ENCODE assay signal across 8 mouse cellular contexts in genomic region chr13:36731931-36732461, GRCm38 (mm10). TPM values are rescaled to one million over a fixed set of nuclear protein-coding genes. Genes with fewer than 3 reads are reported as not detected.
DNase-seq lines count a peak whose midpoint lies in the region; ATAC-seq and TF ChIP-seq lines count a peak whose summit lies in the region.

No protein-coding gene starts in this region.

- DNase-seq in layer of hippocampus, postnatal 36 days: peak; percentile 41 to 61
- DNase-seq in layer of hippocampus, adult 9-10 months (ENCODE audit: low spot score): no peak
- peak; percentile 63 for DNase-seq in cerebellum, adult 9-11 months
- peak; percentile 24 for DNase-seq in kidney, postnatal 0 days (ENCODE audit: low spot score)
- DNase-seq in neural tube, embryonic 11.5 days (ENCODE audit: low spot score): peak; percentile 70
- DNase-seq in ovary, postnatal 10 days (ENCODE audit: low spot score): no peak
- no peak for DNase-seq in left cerebral cortex, adult 9 months (ENCODE audit: low spot score in 2 of 2)

- H3K27me3 ChIP-seq in forebrain, embryonic 12.5 days: peaks cover 79% of the 10 kb centered on the region
- peaks cover 75% of the 10 kb centered on the region for H3K27me3 ChIP-seq in kidney, postnatal 0 days (ENCODE audit: insufficient read depth, low read length)
- peaks cover 76% of the 10 kb centered on the region for H3K27me3 ChIP-seq in neural tube, embryonic 11.5 days (ENCODE audit: control insufficient read depth, insufficient read depth, low read length)

- peak overlapping the region; percentile 40 for H3K4me3 ChIP-seq in forebrain, embryonic 12.5 days (replicated peaks)
- peak overlapping the region; percentile 30 for H3K4me3 ChIP-seq in kidney, postnatal 0 days (replicated peaks; ENCODE audit: low read depth, low read length)
- H3K4me3 ChIP-seq in neural tube, embryonic 11.5 days (ENCODE audit: low read depth, low read length): peak overlapping the region; percentile 28

- ATAC-seq in forebrain, embryonic 12.5 days (ENCODE audit: low FRiP score): no peak
- ATAC-seq in kidney, postnatal 0 days (replicated peaks; ENCODE audit: low FRiP score, low read depth): no peak
- ATAC-seq in neural tube, embryonic 11.5 days (ENCODE audit: insufficient read depth, low FRiP score, low TSS enrichment): no peak

- peak overlapping the region; percentile 67 for H3K4me2 ChIP-seq in forebrain, embryonic 12.5 days
- H3K4me2 ChIP-seq in kidney, postnatal 0 days (ENCODE audit: low read length): peak overlapping the region; percentile 40
- peak overlapping the region; percentile 30 for H3K4me2 ChIP-seq in neural tube, embryonic 11.5 days (ENCODE audit: low read depth)

- peak overlapping the region; percentile 63 for H3K9ac ChIP-seq in forebrain, embryonic 12.5 days
- no peak overlapping the region for H3K9ac ChIP-seq in kidney, postnatal 0 days (ENCODE audit: low read depth, low read length)
- peak overlapping the region; percentile 45 for H3K9ac ChIP-seq in neural tube, embryonic 11.5 days (ENCODE audit: low read length)

- H3K4me1 ChIP-seq in forebrain, embryonic 12.5 days: peaks cover 38% of the 10 kb centered on the region
- peaks cover 11% of the 10 kb centered on the region; the same call in 1 of the 2 replicates for H3K4me1 ChIP-seq in kidney, postnatal 0 days (replicated peaks; ENCODE audit: insufficient read depth, low read length)
- H3K4me1 ChIP-seq in neural tube, embryonic 11.5 days (ENCODE audit: control insufficient read depth, insufficient read depth, low read length): peaks cover 14% of the 10 kb centered on the region

- no peaks in the 10 kb centered on the region for H3K9me3 ChIP-seq in forebrain, embryonic 12.5 days
- no peaks in the 10 kb centered on the region for H3K9me3 ChIP-seq in kidney, postnatal 0 days (replicated peaks; ENCODE audit: low read length)
- no peaks in the 10 kb centered on the region for H3K9me3 ChIP-seq in neural tube, embryonic 11.5 days (ENCODE audit: control insufficient read depth, low read length)

- peak overlapping the region; percentile 87 for H3K27ac ChIP-seq in forebrain, embryonic 12.5 days
- no peak overlapping the region for H3K27ac ChIP-seq in kidney, postnatal 0 days
- peak overlapping the region; percentile 69; the same call in 1 of the 2 replicates for H3K27ac ChIP-seq in neural tube, embryonic 11.5 days (ENCODE audit: low read depth, low read length)

- no peaks in the 10 kb centered on the region for H3K36me3 ChIP-seq in forebrain, embryonic 12.5 days (replicated peaks)
- H3K36me3 ChIP-seq in kidney, postnatal 0 days (ENCODE audit: insufficient read depth, low read length): no peaks in the 10 kb centered on the region
- H3K36me3 ChIP-seq in neural tube, embryonic 11.5 days (ENCODE audit: control insufficient read depth, insufficient read depth, low read length): no peaks in the 10 kb centered on the region

- TF ChIP-seq CTCF in kidney, postnatal 0 days (IDR thresholded peaks at IDR 0.05; ENCODE audit: low read depth): no peak

- WGBS in forebrain, embryonic 12.5 days: under 1% methylated on average over 23 of the region's 23 CpGs
- 1% methylated on average over 23 of the region's 23 CpGs for WGBS in kidney, postnatal 0 days
- 0% methylated on average over 23 of the region's 23 CpGs for WGBS in neural tube, embryonic 11.5 days

RNA-seq across cellular contexts. Expression of gene Nrn1, which starts 2.9 kb away (rescaled TPM):
- 100 to 1,000 TPM; 285 to 286 TPM for total RNA-seq in layer of hippocampus, postnatal 36 days (2021)
- polyA plus RNA-seq in forebrain, embryonic 12.5 days (2016; fragmentation: Nextera tagmentation; extraction: Ambion mirVana): 43.5 and 43.8 TPM in 2 replicates
- polyA plus RNA-seq in kidney, postnatal 0 days (2015; fragmentation: Nextera tagmentation; extraction: Ambion mirVana): 0.16 TPM in 1 of 2 replicates, not detected in the other
- polyA plus RNA-seq in neural tube, embryonic 11.5 days (2014; fragmentation: Nextera tagmentation; extraction: Ambion mirVana): 27.3 and 27.5 TPM in 2 replicates

Comparison
In these comparisons a context has a peak if more than half of its experiments do, and no peak if none do; other contexts are left out.
1. DNase-seq: peak in layer of hippocampus, postnatal 36 days (2 of 2), cerebellum, adult 9-11 months (single experiment), kidney, postnatal 0 days (single experiment) and neural tube, embryonic 11.5 days (single experiment); none in layer of hippocampus, adult 9-10 months (single experiment), ovary, postnatal 10 days (single experiment) and left cerebral cortex, adult 9 months (0 of 2).
2. RNA of gene Nrn1, which starts 2.9 kb away (polyA plus RNA-seq): 43.5 to 43.8 TPM in forebrain, embryonic 12.5 days and 27.3 to 27.5 TPM in neural tube, embryonic 11.5 days; 0.16 TPM in kidney, postnatal 0 days; every median in the first group is over 10 times any median in the second.
3. Peak in every context shown above with its lines, with median percentiles within 50 percentile points of each other: H3K4me2 ChIP-seq and H3K4me3 ChIP-seq.